Mouse (Mus musculus) monocyte, adult 2 months (primary cell): ENCODE measurements around the gene Gm20388.
"Not testable (repeated sequence)": the region's sequence is repeated elsewhere in the genome, so short reads cannot be mapped to it uniquely, and the experiment has no call there.

ENCODE experiments used
- DNase-seq, 2 experiments: peaks; one replicate each; pipeline ENCODE4 v3.0.0; 2022; ENCODE audit warnings: low spot score in 2 of 2, low read depth in 1 of 2

Gm20388 gene

GRCm38 (mm10) chr8:120348922-120349321 lies 438.3 kb downstream of the Gm20388 start:
- DNase-seq = no peak

DNA sequence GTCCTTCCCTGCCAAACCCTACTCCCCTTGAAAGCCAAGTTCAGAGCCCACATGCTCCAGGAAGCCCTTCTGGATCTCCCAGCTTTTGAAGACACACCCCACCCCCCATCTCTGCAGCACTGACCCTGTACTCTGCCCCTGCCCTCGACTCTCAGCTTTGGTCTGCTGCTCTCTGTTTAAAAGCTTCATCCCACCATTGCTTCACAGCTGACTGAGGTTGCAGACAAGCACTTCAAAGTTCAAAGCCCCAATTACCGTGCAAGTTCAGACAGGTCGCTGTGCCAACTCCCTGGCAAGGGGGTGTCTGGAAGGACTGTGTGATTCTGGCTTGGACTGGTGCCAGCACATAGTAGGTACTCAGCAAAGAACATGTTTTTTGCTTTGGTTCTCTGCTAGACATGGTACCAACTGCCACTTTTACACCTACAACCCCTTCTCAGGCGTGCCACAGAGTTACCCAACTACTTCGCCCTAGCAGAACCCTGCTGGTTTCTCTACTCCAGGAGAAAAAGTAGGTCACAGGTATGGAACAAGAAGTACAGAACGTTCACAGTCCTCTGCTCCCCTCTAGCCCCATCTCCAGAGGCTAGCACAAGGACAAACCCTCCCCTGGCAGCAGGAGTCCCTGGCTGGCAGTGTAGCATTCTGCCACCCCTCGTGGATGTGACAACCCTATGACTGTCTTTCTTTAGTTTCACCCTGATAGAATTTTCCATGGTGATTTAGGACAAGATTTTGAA lies 440.9 kb downstream of the Gm20388 start:
- no peak for DNase-seq

DNA sequence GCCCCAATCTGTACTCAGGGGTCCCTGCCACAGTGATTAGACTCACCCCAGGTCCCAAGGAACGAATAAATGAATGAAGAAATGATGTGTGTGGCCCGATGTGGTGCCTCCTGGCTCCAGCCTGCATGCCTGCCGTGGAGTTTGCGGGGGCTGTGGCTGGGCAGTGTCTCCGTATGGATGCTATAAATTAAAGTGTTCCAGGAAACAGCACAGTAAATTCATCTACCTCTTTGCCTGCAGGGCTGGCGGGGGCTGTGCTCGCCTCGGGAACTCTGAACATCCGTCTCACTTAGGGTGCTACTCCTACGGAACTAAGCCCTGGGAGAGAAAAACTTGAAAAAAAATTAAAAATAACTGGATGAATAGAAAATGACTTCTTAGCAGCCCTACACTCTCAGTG lies 441.5 kb downstream of the Gm20388 start:
- DNase-seq = no peak

DNA sequence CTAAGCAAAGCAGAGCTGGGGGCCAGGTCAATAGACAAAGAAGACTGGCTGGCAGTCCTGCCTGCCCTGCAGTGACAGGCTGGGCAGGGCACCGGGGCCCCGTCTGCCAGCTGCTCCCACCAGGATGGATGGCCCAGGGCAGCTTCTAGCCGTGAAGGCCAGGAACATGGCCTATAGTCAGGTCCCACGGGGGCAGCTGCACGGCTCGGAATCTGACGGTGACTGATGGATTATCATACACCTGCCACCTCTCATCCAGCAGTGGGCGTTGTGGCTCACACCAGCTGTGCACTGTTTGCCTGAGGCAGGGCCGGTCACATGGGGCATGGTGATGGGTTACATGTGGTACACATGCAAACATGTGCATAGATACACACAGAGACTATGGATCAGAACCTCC lies 445.4 kb downstream of the Gm20388 start:
- no peak for DNase-seq

- no peak for DNase-seq
Observed at GRCm38 (mm10) chr8:120357504-120357903, 446.9 kb downstream of the Gm20388 start.

DNA sequence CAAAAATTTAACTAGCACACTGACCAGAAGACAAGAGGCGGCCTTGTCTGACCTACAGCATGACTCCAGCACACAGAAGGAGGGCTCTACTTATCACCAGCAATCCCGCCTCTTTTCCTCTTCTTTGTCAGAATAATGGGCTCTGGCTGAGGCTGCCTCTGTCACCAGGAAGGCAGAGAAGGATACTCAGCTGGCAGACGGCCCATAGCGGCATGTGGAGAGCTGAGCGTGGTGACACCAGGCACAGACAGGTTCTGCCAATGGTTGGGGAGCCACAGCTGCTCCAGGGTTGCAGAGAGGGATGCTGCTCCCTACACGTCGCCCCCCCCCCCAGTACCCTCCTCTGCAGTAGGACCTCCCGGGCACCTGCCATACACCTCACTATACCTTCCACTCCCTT lies 450.7 kb downstream of the Gm20388 start:
- no peak for DNase-seq

- DNase-seq = peak in 1 of 2 experiments; percentile 34
Observed at GRCm38 (mm10) chr8:120363552-120364071, 453.0 kb downstream of the Gm20388 start.

- peak in 1 of 2 experiments; percentile 37 for DNase-seq
Observed at GRCm38 (mm10) chr8:120364093-120364725, 453.6 kb downstream of the Gm20388 start.

DNA sequence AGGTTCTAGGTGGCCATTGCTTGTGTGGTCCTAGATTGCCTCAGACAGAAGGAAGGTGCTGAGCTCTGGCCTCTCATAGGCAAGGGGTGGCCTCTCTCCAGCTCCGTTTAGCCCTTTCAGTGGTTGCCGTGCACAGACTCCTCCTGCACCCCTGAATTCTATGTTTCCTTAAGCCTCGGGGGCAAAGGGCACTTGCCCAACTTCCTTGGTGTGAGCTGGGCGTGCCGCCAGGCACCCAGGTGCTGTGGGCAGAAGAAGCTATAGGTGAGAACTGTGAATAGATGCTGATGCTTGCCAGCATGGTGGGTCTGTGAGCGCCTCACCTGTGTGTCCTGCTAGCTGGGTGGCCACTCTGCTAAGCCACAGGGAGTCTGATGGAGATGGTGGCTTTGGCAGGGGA lies 456.2 kb downstream of the Gm20388 start:
- no peak for DNase-seq

DNA sequence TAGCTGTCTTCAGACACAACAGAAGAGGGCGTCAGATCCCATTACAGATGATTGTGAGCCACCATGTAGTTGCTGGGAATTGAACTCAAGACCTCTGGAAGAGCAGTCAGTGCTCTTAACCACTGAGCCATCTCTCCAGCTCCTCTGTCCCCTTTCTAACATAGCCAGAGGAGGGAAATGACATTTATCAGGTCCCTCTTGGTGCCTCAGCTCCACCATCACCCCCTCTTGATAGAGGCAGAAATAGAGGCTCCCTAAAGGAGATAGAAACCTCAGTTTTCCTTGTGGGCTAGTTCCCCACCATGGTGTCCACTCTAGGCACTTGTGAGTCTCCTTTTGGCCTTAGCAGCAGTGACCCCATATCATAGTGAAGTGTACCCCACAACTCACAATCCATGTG lies 457.6 kb downstream of the Gm20388 start:
- not testable (repeated sequence) for DNase-seq

- peak; percentile 34 to 43 for DNase-seq
Observed at GRCm38 (mm10) chr8:120368814-120369649, 458.4 kb downstream of the Gm20388 start.

GRCm38 (mm10) chr8:120369956-120370355 lies 459.3 kb downstream of the Gm20388 start:
- DNase-seq = no peak

DNA sequence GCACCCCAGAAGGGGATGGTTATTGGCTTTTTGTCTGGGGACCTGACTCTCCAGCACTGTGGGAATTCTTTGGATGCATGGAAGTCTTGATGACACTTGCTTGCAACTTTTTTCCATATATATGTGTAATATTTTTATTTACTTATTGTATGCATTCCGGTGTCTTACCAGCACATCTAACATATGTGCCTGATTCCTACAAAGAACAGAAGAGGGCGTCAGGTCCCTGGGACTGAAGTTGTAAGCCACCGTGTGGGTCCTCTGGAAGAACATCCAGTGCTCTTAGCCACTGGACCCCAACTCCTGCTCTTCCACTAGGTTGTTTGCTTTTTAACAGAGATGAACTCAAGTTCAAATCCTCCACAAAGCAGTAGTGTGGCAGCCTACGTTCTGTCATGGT lies 459.8 kb downstream of the Gm20388 start:
- no peak for DNase-seq

DNA sequence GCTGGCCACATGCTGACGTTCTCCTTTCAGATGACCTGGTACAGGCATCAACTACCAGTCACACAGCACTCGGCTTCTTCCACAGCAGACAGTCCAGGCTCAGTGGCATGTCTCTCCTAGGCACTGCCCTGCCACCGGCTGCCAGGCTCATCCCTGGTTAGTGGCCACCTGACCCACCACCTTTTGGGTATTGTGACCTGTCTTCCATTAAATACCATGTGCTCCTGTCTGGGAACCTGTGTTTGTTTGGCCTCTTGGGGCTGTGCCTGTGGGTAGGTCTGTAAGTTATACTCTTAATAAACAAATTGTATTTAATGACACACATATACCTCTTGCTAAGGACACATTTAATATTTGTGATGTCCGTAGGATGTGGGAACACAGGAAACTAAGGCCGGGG lies 460.5 kb downstream of the Gm20388 start:
- DNase-seq = no peak

DNA sequence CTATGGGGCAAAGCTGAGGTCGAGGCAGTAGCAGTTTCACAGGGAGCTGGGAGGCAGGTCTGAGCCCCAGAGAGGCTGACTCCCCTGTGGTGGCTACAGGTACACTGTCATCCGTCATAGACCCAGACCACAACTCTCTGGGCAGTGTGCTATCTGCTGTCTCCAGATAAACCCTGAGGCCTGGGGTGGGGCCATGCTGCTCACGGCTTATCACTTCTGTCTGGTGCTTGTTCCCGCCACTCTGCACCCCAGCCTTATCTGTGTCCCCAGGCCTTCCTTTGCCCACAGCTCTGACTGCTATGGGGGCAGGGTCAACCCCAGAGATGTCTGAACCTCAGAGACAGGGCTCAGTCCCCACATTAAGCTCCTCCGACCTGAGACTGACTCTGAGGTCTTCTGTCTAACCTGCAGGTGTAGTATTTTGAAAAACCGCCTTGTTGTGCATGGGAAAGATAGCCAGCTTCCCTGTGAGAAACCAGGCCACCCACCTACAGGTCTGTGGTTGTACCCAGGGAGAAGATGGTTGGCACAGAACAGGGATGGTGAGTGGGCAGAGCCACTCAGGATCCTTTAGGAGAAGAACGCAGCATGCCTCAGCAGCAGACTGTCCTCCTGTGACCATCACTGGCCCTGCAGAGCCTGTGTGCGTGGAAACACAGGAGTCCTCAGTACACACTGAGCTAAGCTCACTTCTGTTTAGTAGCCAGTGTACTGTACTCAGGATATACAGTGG lies 461.2 kb downstream of the Gm20388 start:
- DNase-seq = no peak

DNA sequence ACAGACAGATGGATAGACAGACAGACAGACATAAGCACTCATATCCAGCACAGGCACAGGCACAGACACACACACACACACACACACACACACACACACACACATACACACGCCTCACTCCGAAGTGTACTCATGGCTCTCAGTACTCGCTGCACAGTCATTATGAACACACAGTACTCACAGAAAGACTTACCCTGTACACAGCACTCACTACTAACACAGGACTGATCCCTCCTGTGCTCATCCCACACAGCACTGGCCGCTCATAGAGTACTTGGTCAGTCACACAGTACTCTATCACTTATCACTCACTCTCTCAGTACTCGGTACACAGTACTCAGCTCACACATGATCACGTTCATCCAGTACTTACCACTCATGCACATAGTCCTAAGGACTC lies 462.0 kb downstream of the Gm20388 start:
- no peak for DNase-seq

DNA sequence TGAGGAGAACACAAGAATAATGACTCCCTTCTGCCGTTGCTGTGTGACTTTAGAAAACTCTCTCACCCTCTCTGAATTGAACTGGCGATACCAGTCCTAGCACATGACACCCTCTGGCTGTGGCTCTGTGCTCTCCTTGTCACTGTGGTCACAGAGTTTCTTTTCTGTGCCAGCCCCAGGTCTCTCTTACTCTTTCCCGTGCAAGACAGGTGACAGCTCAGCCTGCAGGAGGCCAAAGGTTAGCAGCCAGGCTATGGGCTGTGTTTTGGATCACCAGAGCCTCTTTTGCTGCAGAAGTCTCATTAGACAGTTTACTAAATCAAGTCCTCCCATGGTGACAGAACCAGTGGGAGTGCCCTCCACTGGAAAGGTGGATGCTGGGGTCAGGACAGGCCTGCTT lies 463.0 kb downstream of the Gm20388 start:
- no peak for DNase-seq

- DNase-seq = no peak
Observed at GRCm38 (mm10) chr8:120374070-120374469, 463.4 kb downstream of the Gm20388 start.

DNA sequence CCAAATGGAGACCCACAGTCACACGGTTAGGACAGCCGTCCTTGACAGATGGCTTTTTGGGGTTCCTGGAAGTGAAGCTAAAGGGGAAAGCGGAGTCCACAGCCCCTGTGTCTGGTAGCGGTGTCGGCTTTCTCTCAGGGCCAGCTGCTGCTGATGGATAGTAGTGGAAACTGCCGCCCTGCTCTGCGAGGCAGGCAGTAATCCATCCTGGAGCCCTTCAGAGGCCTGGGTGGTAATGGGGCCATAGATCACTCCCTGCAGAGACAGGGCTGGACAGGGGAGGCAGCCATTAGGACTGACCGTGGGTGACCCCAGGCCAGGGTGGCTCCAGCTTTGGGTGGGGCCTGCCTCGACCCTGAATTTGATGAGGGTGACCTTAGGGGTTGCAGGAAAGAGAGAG lies 463.9 kb downstream of the Gm20388 start:
- no peak for DNase-seq

GRCm38 (mm10) chr8:120375170-120375569 lies 464.5 kb downstream of the Gm20388 start:
- DNase-seq = no peak

DNA sequence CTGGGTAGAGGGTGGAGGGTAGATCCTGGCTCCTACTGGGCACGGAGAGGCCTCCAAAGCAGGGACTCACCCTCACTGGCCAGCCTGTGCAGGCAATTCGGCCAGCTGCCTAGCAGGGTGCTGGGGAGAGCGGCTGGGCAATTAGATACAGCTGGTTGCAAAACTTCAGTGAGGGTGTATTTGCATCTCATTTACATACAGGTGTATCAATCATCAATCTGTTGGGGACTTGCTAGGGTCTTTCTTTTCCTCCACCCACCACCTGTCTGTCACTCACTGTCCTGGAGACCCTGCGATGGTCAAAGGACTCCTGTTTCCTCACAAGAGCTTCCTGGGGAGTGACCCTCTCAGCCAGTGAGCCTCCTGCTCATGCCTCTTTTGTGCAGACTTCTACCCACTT lies 465.6 kb downstream of the Gm20388 start:
- no peak for DNase-seq
